Mouse (Mus musculus) colon, adult 2 months (tissue): ENCODE measurements around the gene Gm5415. TPM values are rescaled to one million over a fixed set of nuclear protein-coding genes. Genes with fewer than 3 reads are reported as not detected.

Source experiments
- polyA plus RNA-seq: library from polyadenylated mRNA; depleted of rRNA; stranded (reverse); fragments of >200 nt; gene quantifications from 2 replicates; pipeline ENCODE4 v1.2.3, GENCODE M21; 2012; rRNA removed

The Gm5415 gene
- polyA plus RNA-seq: not detected in 2 replicates

DNA sequence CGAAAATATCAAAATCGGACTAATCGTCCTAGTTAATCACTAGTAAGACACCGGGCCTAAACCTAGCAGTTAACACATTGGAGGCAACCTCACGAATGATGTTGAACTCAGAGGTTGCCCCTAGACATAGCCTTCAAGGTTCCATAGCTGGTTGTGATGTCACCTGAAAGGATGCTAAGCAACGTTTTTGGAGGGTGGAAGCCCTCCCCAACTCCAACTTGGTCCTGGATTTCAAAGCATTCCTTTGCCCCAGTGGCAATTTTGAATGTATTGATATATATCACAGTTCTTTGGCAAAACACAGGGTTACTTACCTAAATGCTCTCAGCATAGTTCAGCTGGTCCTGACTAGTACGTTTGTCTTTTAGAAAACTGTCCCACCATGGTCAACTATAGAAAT, at the start of gene Gm5415:
Gene Gm5415 (minus strand): TSS at position 101 of the 400 bp plus-strand sequence.

